Mouse (Mus musculus): ENCODE data around the gene Eral1. TPM values are rescaled to one million over a fixed set of nuclear protein-coding genes. Genes with fewer than 3 reads are reported as not detected.

The Eral1 gene
- 34.2 and 38.4 TPM in 2 replicates for polyA plus RNA-seq (2015; fragmentation: Nextera tagmentation; extraction: Ambion mirVana)

DNA sequence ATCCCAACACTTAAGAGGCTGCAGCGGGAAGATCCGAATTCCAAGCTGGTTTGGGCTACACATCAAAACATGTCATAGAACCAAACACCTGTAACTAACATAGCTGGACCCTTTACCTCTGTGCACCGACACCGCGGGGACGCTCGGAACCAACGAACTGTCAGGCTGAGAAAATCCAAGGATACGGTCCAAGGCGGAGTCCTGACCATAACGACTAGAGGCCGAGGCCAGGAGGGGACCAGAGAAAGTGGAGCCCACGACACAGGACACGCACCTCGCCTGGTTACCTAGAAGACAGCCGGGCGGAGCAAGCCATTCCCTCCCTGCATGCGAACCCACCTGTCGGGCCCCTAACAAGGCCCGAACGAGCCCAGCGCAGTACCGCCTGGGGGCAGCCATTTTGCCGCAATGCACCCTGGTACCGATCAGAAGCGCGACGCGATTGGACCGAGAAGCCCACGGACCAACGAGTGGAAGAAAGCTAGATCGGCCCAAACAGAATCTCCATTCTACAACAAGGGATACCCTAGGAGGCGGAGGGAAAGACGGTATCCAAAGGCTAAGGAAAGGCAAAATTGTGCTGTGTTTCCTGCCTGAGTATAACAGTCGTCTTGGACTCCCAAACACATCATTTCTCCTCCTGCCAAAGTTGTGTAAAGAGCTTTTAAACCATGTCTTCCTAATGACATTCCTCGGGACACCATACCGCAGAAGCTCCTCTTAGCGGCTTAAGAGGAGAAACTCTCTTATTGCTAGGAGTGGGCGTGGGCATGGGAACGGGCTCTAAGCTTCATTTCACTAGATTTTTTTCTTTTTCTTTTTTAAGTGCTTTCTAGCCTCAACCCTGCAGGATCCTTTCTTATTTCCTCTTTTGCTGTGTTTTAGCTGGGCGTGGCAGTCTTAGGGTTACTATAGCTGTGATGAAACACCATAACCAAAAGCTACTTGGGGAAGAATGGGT is at the start of gene Eral1:
Gene Eral1 (minus strand): TSS at position 423 of the 961 bp plus-strand sequence.
- H3K36me3 ChIP-seq, result peaks cover 29% of the 10 kb centered on the region
- 1% methylated on average over 42 of the region's 42 CpGs for WGBS
- peak; percentile 90 for ATAC-seq (replicated peaks; ENCODE audit: low FRiP score)
- H3K9me3 ChIP-seq (replicated peaks), result no peaks in the 10 kb centered on the region
- peak within 1 kb of the TSS; percentile 78 for H3K27ac ChIP-seq
- H3K4me2 ChIP-seq, result peak within 1 kb of the TSS; percentile 88
- H3K27me3 ChIP-seq, result no peaks in the 10 kb centered on the region
- peak within 1 kb of the TSS; percentile 93 for H3K4me3 ChIP-seq (replicated peaks)
- H3K9ac ChIP-seq, result peak within 1 kb of the TSS; percentile 90
- peaks cover 15% of the 10 kb centered on the region for H3K4me1 ChIP-seq

DNA sequence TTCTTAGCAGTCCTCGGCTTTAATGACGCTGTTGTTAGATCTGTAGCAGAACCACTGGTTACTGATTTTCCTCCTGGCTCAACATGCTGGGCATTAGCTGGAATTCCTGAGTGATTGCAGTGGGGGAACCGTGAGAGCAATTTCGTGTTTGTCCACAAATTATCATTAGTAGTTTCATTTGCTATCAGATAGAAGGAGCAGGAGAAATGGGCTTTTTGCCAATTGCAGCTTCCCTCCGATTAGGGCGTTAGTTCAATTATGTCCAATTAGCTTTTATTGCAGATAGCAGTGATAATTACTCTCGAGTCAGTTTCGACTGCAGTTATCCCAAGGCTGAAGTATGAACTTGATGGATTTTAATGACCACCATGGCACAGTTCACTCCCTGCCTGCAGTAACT is 49.3 kb upstream of the Eral1 start:
- H3K27me3 ChIP-seq, result no peaks in the 10 kb centered on the region

DNA sequence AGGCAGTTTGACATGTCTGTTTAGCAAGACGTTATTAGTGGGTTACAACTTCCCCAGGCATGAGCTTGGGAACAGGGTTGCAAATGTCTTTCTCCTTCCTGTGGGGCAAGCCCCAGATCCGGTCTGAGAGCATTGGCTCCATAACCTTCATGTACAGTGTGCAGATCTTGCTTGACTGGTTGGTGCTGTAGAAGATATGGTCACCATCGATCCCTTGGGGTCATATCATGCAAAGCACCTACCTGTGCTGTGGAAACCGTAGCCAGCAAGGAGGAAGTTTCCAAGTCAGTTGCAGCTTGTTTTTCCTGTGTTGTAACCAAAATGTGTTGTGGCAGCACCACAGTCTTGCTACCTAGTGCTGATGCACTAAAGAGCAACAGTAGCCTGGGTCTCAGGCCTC is 46.6 kb upstream of the Eral1 start:
- WGBS, result 67% methylated on average over 4 of the region's 4 CpGs
- H3K4me1 ChIP-seq, result peaks cover 23% of the 10 kb centered on the region
- ATAC-seq (replicated peaks; ENCODE audit: low FRiP score), result no peak
- no peak overlapping the region for H3K9ac ChIP-seq
- H3K4me3 ChIP-seq (replicated peaks), result no peak overlapping the region
- no peak overlapping the region for H3K27ac ChIP-seq
- H3K36me3 ChIP-seq, result no peaks in the 10 kb centered on the region
- no peaks in the 10 kb centered on the region for H3K27me3 ChIP-seq
- H3K9me3 ChIP-seq (replicated peaks), result no peaks in the 10 kb centered on the region
- no peak overlapping the region for H3K4me2 ChIP-seq

More for the DNA sequence above, 49.3 kb upstream of the Eral1 start:
- H3K9me3 ChIP-seq (replicated peaks), result no peaks in the 10 kb centered on the region
- 60% methylated on average over 8 of the region's 8 CpGs for WGBS
- H3K4me2 ChIP-seq, result no peak overlapping the region
- no peak overlapping the region for H3K4me3 ChIP-seq (replicated peaks)
- no peak overlapping the region for H3K9ac ChIP-seq
- no peak for ATAC-seq (replicated peaks; ENCODE audit: low FRiP score)
- H3K27ac ChIP-seq, result no peak overlapping the region
- no peaks in the 10 kb centered on the region for H3K36me3 ChIP-seq
- H3K4me1 ChIP-seq, result peaks cover 23% of the 10 kb centered on the region

DNA sequence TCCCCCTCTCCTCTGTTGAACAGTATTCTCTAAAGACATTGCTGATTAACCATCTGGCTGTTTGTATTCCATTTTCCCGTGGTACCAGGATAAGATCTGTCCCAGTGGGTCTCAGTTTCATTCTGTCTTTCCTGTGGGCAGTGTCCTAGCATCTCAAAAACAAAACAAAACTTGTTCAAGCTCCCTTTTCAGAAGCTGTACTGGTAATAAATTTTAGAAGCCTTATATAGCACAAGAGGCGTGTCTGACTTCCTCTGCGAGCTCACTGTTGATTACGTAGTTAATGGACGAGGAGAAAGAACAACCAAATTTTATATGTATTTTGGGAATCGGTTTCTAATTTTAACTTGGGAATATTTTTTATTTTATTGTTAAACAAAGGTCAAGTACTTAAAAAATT is 45.5 kb upstream of the Eral1 start:
- 30% methylated on average over 6 of the region's 6 CpGs for WGBS
- H3K4me2 ChIP-seq, result no peak overlapping the region

DNA sequence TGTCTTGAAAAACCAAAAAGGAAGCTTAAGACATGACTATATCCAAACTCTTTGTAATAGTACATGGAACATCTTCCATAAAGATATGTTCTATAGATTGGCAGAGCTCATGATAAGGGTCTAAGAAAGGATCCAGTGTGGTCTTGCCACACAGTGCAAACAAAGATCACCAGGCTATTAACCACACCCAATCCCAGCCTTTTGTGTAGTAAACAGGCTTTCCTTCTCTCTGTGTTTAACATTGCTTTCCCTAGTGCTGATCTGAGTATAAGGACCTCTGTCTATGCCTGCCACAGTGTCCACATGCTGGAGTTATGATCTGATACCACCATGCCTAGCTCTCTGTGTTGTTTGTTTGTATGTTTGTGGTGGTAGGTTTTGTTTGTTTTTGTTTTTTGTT is 43.6 kb upstream of the Eral1 start:
- H3K27me3 ChIP-seq, result no peaks in the 10 kb centered on the region
- no peak overlapping the region for H3K27ac ChIP-seq
- ATAC-seq (replicated peaks; ENCODE audit: low FRiP score), result no peak
- no peak overlapping the region for H3K9ac ChIP-seq
- H3K9me3 ChIP-seq (replicated peaks), result no peaks in the 10 kb centered on the region
- no peak overlapping the region for H3K4me3 ChIP-seq (replicated peaks)
- H3K4me1 ChIP-seq, result peaks cover 44% of the 10 kb centered on the region
- no peak overlapping the region for H3K4me2 ChIP-seq
- H3K36me3 ChIP-seq, result no peaks in the 10 kb centered on the region

More for the DNA sequence above, 45.5 kb upstream of the Eral1 start:
- no peak for ATAC-seq (replicated peaks; ENCODE audit: low FRiP score)
- H3K9me3 ChIP-seq (replicated peaks), result no peaks in the 10 kb centered on the region
- H3K4me3 ChIP-seq (replicated peaks), result no peak overlapping the region
- H3K27ac ChIP-seq, result peak overlapping the region; percentile 71
- peaks cover 33% of the 10 kb centered on the region for H3K4me1 ChIP-seq
- H3K27me3 ChIP-seq, result no peaks in the 10 kb centered on the region
- H3K9ac ChIP-seq, result no peak overlapping the region
- no peaks in the 10 kb centered on the region for H3K36me3 ChIP-seq

DNA sequence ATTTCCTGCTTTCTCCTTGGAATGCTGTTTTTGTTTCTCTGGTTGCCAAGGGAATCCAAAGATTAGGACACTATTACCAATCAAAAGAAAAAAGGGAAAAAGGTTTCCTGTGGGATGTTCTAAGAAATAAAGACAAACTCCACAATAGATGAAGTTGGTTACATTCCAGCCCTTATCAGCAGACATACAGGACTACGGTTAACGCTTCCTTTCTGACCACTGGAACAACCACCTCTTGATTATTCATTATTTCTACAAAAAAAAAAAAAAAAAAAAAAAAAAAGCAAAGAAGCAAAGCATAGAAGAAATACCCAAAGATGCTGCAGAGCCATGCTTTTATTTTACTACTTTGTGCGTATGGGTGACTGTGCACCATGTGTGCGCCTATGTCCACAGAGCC is 42.6 kb upstream of the Eral1 start:
- no peak overlapping the region for H3K9ac ChIP-seq
- 84% methylated on average over 4 of the region's 4 CpGs for WGBS
- H3K4me3 ChIP-seq (replicated peaks), result no peak overlapping the region
- H3K4me1 ChIP-seq, result peaks cover 44% of the 10 kb centered on the region
- H3K27me3 ChIP-seq, result no peaks in the 10 kb centered on the region
- no peak overlapping the region for H3K4me2 ChIP-seq
- H3K36me3 ChIP-seq, result no peaks in the 10 kb centered on the region
- H3K27ac ChIP-seq, result no peak overlapping the region
- no peak for ATAC-seq (replicated peaks; ENCODE audit: low FRiP score)
- H3K9me3 ChIP-seq (replicated peaks), result no peaks in the 10 kb centered on the region

DNA sequence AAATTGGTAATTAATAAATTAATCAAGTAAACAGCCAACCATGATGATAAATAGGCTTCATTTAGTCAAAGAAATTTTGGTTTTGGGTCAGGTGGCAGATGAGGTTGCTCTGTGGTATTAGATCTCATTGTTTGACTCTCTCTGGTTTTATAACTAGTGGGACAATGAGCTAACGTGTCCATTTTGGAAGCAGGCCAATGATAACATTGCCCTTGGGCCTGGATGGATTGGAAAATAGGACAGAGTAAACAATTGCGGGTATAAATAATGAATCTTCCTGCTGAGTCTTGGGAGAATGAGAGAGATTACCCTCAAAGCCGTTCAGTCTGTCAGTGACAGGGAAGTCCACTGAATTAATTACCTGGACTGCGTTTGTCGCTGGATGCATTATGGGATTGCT is 41.0 kb upstream of the Eral1 start:
- Histone ChIP-seq H3K9me3 (replicated peaks) (no peaks in the 10 kb centered on the region), H3K4me2 (no peak overlapping the region), H3K27me3 (no peaks in the 10 kb centered on the region), H3K27ac (0 out of 2 replicates have a peak overlapping the region, but pooled peaks have one; percentile 45), H3K36me3 (no peaks in the 10 kb centered on the region), H3K9ac (no peak overlapping the region), H3K4me1 (peaks cover 40% of the 10 kb centered on the region), H3K4me3 (replicated peaks) (no peak overlapping the region)
- 34% methylated on average over 5 of the region's 5 CpGs for WGBS
- ATAC-seq (replicated peaks; ENCODE audit: low FRiP score), result 0 out of 2 replicates have a peak, but pooled peaks have one; percentile 36

DNA sequence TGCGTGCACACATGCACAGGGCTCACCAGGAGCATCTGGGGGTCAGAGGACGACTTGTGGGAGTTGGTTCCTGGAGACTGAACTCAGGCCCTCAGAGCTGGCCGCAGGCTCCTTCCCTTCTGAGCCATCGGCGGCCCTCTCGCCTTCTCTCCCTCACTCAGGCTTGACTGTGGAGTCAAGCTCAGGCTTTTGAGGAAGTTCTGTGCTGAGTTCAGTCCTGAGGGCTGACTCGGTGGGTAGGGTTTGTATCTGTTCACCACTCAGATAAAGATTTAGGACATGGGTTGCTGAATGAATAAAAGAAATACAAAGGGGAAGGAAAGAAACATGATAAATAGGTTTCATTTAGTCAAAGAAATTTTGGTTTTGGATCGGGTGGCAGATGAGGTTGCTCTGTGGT is 39.7 kb upstream of the Eral1 start:
- Histone ChIP-seq H3K4me2 (no peak overlapping the region), H3K27ac (no peak overlapping the region), H3K9ac (no peak overlapping the region), H3K4me1 (peaks cover 36% of the 10 kb centered on the region), H3K9me3 (replicated peaks) (no peaks in the 10 kb centered on the region), H3K27me3 (no peaks in the 10 kb centered on the region), H3K36me3 (no peaks in the 10 kb centered on the region), H3K4me3 (replicated peaks) (no peak overlapping the region)
- no peak for ATAC-seq (replicated peaks; ENCODE audit: low FRiP score)
- 67% methylated on average over 8 of the region's 8 CpGs for WGBS

DNA sequence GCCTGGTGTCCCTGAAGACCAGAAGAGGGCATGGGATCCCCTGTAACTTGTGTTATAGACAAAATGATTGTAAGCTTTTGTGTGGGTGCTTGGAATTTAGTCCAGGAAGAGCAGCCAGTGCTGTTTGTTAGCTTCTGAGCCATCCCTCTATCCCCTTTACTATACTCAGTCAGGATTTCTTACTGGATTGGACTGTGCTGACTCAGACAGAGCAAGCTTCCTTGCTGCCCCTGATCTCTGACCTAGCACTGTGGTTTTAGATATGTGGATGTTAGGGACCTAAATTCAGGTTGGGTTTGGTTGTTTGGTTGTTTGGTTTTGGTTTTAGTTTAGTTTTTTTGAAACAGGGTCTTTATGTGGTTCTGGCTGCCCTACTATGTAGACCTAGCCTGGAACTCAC is 38.3 kb upstream of the Eral1 start:
- Histone ChIP-seq H3K27ac (no peak overlapping the region), H3K9me3 (replicated peaks) (no peaks in the 10 kb centered on the region), H3K27me3 (no peaks in the 10 kb centered on the region), H3K36me3 (no peaks in the 10 kb centered on the region), H3K4me2 (no peak overlapping the region), H3K4me3 (replicated peaks) (no peak overlapping the region), H3K4me1 (peaks cover 44% of the 10 kb centered on the region), H3K9ac (no peak overlapping the region)
- ATAC-seq (replicated peaks; ENCODE audit: low FRiP score), result no peak

DNA sequence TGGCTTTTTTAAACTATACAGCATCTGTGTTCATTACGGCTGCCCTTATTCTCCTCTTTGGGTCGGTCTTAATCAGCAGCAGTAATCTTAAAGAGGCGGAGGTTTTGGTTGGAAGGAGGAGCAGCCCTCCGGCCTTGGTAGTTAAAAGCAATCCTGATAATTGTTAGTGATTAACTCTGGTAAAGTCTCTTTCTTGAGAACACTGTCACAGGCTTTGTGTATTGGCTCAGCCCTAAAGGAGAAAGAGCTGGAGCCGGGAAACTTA is 35.9 kb upstream of the Eral1 start:
- Histone ChIP-seq H3K9ac (peak overlapping the region; percentile 65), H3K27me3 (no peaks in the 10 kb centered on the region), H3K4me2 (peak overlapping the region; percentile 84), H3K4me1 (peaks cover 38% of the 10 kb centered on the region), H3K27ac (peak overlapping the region; percentile 92), H3K9me3 (replicated peaks) (no peaks in the 10 kb centered on the region), H3K36me3 (no peaks in the 10 kb centered on the region), H3K4me3 (replicated peaks) (peak overlapping the region; percentile 75)
- 10% methylated on average over 5 of the region's 5 CpGs for WGBS
- ATAC-seq (replicated peaks; ENCODE audit: low FRiP score), result no peak

DNA sequence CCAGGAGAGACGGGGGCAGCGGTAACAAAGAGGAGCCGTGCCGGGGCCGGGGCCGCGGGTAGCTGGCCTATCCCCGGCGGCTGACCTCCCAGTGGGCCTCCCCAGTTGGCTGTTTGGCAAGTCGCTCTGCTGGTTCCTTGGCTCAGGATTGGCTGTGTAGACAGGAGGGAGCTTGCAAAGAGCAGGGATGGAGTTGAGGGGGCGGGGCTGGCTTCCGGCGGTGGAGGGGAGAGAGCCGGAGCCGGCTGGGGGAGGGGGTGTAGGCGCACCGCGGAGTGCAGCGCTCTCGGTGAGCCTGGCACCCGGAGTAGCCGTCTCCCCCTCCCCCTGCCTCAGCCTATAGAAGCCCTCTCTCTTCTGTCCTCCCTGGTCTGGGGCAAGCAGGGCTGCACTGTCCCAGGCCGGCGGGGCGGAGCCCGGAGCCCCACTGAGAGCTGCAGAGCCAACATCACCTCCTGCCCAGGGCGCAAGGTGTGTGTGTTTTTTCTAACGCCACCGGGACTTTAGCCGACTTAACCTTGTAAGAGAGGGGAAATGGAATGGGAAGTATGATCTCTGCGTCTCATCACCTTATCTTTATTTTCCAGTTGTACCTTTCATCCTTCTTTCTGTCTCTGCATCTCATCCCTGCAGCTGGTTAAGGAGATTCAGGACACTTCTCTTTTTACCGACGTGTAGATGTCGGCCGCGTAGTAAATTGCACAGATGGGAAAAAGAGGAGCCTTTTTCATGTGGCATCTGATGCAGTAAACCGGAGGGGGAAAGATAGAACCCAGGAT is 35.4 kb upstream of the Eral1 start:
- H3K4me3 ChIP-seq (replicated peaks), result peak overlapping the region; percentile 75
- WGBS, result 1% methylated on average over 37 of the region's 37 CpGs
- no peaks in the 10 kb centered on the region for H3K36me3 ChIP-seq
- peak; percentile 99 for ATAC-seq (replicated peaks; ENCODE audit: low FRiP score)
- peak overlapping the region; percentile 75 for H3K9ac ChIP-seq
- peak overlapping the region; percentile 84 for H3K4me2 ChIP-seq
- H3K27me3 ChIP-seq, result no peaks in the 10 kb centered on the region
- H3K4me1 ChIP-seq, result peaks cover 33% of the 10 kb centered on the region
- peak overlapping the region; percentile 92 for H3K27ac ChIP-seq
- H3K9me3 ChIP-seq (replicated peaks), result no peaks in the 10 kb centered on the region

DNA sequence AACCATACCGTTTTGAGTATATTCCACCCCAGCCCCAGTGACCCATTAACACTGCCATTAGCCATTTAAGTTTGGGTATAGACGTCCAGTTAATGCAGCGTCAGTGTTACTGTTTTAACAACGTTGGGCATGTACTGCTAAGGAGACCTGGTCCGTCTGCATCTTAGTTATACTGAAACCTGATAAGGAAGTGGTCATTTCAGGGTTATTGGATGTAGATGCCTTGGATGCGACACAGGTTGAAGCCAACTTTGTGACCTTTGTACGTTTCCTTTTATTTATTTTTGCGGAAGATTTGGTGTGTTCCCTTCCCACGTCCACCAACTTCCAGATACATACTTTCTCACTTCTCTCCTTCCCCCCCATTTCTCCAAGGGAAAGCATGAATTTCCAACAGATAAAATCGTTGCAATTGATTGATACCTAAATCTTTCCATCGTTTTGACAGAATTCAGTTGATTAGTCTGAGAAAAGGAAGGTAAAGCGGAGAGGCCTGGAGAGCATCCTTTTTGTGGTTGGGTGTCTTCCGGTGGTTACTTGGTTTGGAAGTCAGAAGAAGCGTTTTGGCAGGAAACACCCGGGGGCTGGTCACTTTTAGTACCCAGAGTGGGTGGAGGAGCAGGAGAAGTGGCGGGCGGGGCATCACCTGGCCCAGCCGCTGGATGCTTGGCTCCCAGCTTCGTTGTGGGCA is 34.6 kb upstream of the Eral1 start:
- Histone ChIP-seq H3K9ac (peak overlapping the region; percentile 75), H3K4me3 (replicated peaks) (peak overlapping the region; percentile 75), H3K9me3 (replicated peaks) (no peaks in the 10 kb centered on the region), H3K27me3 (no peaks in the 10 kb centered on the region), H3K4me2 (peak overlapping the region; percentile 84), H3K4me1 (peaks cover 28% of the 10 kb centered on the region), H3K36me3 (no peaks in the 10 kb centered on the region), H3K27ac (peak overlapping the region; percentile 92)
- no peak for ATAC-seq (replicated peaks; ENCODE audit: low FRiP score)
- 8% methylated on average over 19 of the region's 19 CpGs for WGBS

Data from kidney, embryonic 15.5 days (tissue).